Mouse (Mus musculus) MEL (cell line): ENCODE measurements at regions not wholly inside any gene's neighbourhood (a gene's known extent, or its start where the extent isn't known, plus 50 kb on each side); places are given as distances from the start of the nearest gene placed in this dataset.

ENCODE experiments used
- DNase-seq: peaks from one replicate; pipeline ENCODE4 v3.0.0; 2011; ENCODE audit warnings: low read depth, low spot score
- H3K27ac ChIP-seq: 2 replicates; pipeline ENCODE4 v1.5.1; 2012; ENCODE audit warnings: low read depth, mild to moderate bottlenecking, control low read depth, low read length, moderate library complexity; ENCODE audit not compliant: control insufficient read depth
- H3K27me3 ChIP-seq, 2 experiments: fragments of 150-350 bp in 1 of 2; sonication (generic) in 1 of 2; 2 replicates each; pipeline ENCODE4 v1.6.1; 2012; ENCODE audit warnings: low read length in 2 of 2, mild to moderate bottlenecking in 2 of 2, improper control_type of control experiment in 1 of 2, moderate library complexity in 1 of 2; ENCODE audit not compliant: insufficient read depth in 2 of 2, control insufficient read depth in 1 of 2
- H3K36me3 ChIP-seq, 2 experiments: 2 replicates each; pipeline ENCODE4 v1.6.1; 2012 to 2014; ENCODE audit warnings: low read length in 2 of 2, improper control_type of control experiment in 1 of 2, inconsistent platforms in 1 of 2, mild to moderate bottlenecking in 1 of 2; ENCODE audit not compliant: insufficient read depth in 2 of 2, control insufficient read depth in 1 of 2
- H3K4me1 ChIP-seq, 2 experiments: fragments of 150-350 bp in 1 of 2; sonication (generic) in 1 of 2; 2 replicates each; pipeline ENCODE4 v1.6.1; 2012; ENCODE audit warnings: low read length in 2 of 2, improper control_type of control experiment in 1 of 2, mild to moderate bottlenecking in 1 of 2; ENCODE audit not compliant: insufficient read depth in 2 of 2, control insufficient read depth in 1 of 2
- H3K4me3 ChIP-seq, 2 experiments: fragments of 150-350 bp in 1 of 2; sonication (generic) in 1 of 2; 2 replicates each; pipeline ENCODE4 v1.5.1; 2012; ENCODE audit warnings: low read depth in 2 of 2, low read length in 2 of 2, mild to moderate bottlenecking in 2 of 2, moderate library complexity in 2 of 2, control low read depth in 1 of 2, improper control_type of control experiment in 1 of 2; ENCODE audit not compliant: control insufficient read depth in 1 of 2, insufficient read depth in 1 of 2
- H3K79me2 ChIP-seq: 2 replicates; pipeline ENCODE4 v1.6.1; 2012; ENCODE audit warnings: mild to moderate bottlenecking, low read length, moderate library complexity; ENCODE audit not compliant: control insufficient read depth, poor library complexity, insufficient read depth
- H3K9ac ChIP-seq: 2 replicates; pipeline ENCODE4 v1.6.1; 2012; ENCODE audit warnings: low read depth, mild to moderate bottlenecking, control low read depth, low read length, moderate library complexity; ENCODE audit not compliant: control insufficient read depth, poor library complexity, severe bottlenecking
- H3K9me3 ChIP-seq: fragments of 150-350 bp; sonication (generic); replicated peaks from 2 replicates; pipeline ENCODE4 v1.6.1; 2012; ENCODE audit warnings: mild to moderate bottlenecking, low read length, improper control_type of control experiment, moderate library complexity; ENCODE audit not compliant: insufficient read depth
- CHD1 ChIP-seq: IDR thresholded peaks from 2 replicates; pipeline ENCODE4 v1.6.1; 2012; ENCODE audit warnings: low read depth, mild to moderate bottlenecking, inconsistent platforms, low read length, improper control_type of control experiment
- E2F4 ChIP-seq: IDR thresholded peaks from 2 replicates; pipeline ENCODE4 v1.6.1; 2011; ENCODE audit warnings: low read depth, low read length, improper control_type of control experiment, borderline replicate concordance
- ELF1 ChIP-seq: IDR thresholded peaks from 2 replicates; pipeline ENCODE4 v1.6.1; 2014; ENCODE audit warnings: low read depth, mild to moderate bottlenecking, inconsistent platforms, low read length, improper control_type of control experiment, moderate library complexity
- ETS1 ChIP-seq: IDR thresholded peaks from 2 replicates; pipeline ENCODE4 v1.6.1; 2012; ENCODE audit warnings: low read depth, mild to moderate bottlenecking, inconsistent platforms, low read length, improper control_type of control experiment, moderate library complexity
- GATA1 ChIP-seq: IDR thresholded peaks from 2 replicates; pipeline ENCODE4 v1.6.1; 2011; ENCODE audit warnings: low read depth, low read length, improper control_type of control experiment
- HCFC1 ChIP-seq: IDR thresholded peaks from 2 replicates; pipeline ENCODE4 v1.6.1; 2012; ENCODE audit warnings: low read depth, mild to moderate bottlenecking, inconsistent platforms, low read length, improper control_type of control experiment, moderate library complexity
- JUND ChIP-seq: IDR thresholded peaks from 2 replicates; pipeline ENCODE4 v1.6.1; 2011; ENCODE audit warnings: low read depth, mild to moderate bottlenecking, improper control_type of control experiment, low read length
- MEF2A ChIP-seq: IDR thresholded peaks from 2 replicates; pipeline ENCODE4 v1.6.1; 2014; ENCODE audit warnings: low read depth, mild to moderate bottlenecking, inconsistent platforms, low read length, improper control_type of control experiment; ENCODE audit not compliant: poor library complexity, insufficient replicate concordance, severe bottlenecking; ENCODE audit errors: extremely low read depth
- MXI1 ChIP-seq: IDR thresholded peaks from 2 replicates; pipeline ENCODE4 v1.6.1; 2011; ENCODE audit warnings: mild to moderate bottlenecking, low read depth, low read length, improper control_type of control experiment
- MYB ChIP-seq: IDR thresholded peaks from 2 replicates; pipeline ENCODE4 v1.6.1; 2011; ENCODE audit warnings: mild to moderate bottlenecking, low read depth, low read length, improper control_type of control experiment
- POLR2AphosphoS5 ChIP-seq: IDR thresholded peaks from 2 replicates; pipeline ENCODE4 v1.6.1; 2012; ENCODE audit warnings: low read depth, borderline replicate concordance, mild to moderate bottlenecking, inconsistent platforms, low read length, moderate library complexity, mixed read lengths
- SIN3A ChIP-seq: IDR thresholded peaks from 2 replicates; pipeline ENCODE4 v1.6.1; 2012; ENCODE audit warnings: low read length, improper control_type of control experiment, inconsistent platforms
- ZKSCAN1 ChIP-seq: IDR thresholded peaks from 2 replicates; pipeline ENCODE4 v1.6.1; 2012; ENCODE audit warnings: low read depth, mild to moderate bottlenecking, inconsistent platforms, low read length, improper control_type of control experiment, moderate library complexity
- ZNF384 ChIP-seq: IDR thresholded peaks from 2 replicates; pipeline ENCODE4 v1.6.1; 2012; ENCODE audit warnings: low read depth, mild to moderate bottlenecking, inconsistent platforms, low read length, improper control_type of control experiment

- H3K9ac ChIP-seq, result no peak overlapping the region
- H3K27me3 ChIP-seq, result no peaks in the 10 kb centered on the region
- no peaks in the 10 kb centered on the region for H3K9me3 ChIP-seq
- no peak for DNase-seq
- H3K4me3 ChIP-seq, result no peak overlapping the region
- H3K36me3 ChIP-seq, result no peaks in the 10 kb centered on the region
- H3K79me2 ChIP-seq, result no peaks in the 10 kb centered on the region
- H3K27ac ChIP-seq, result no peak overlapping the region
- 0 out of 4 replicates have a peak, but pooled peaks cover 0 to 4% of the 10 kb centered on the region in 2 experiments for H3K4me1 ChIP-seq
- TF ChIP-seq ETS1 (peak; percentile 52; the same call in 1 of the 2 replicates), HCFC1 (no peak), MXI1 (no peak), POLR2AphosphoS5 (no peak), ELF1 (no peak)
These were observed 319.0 kb upstream of the Npvf start for GRCm38 (mm10) chr6:50973231-50973654.

- H3K36me3 ChIP-seq, result no peaks in the 10 kb centered on the region
- no peaks in the 10 kb centered on the region for H3K27me3 ChIP-seq
- H3K79me2 ChIP-seq, result no peaks in the 10 kb centered on the region
- H3K4me1 ChIP-seq, result 0 out of 4 replicates have a peak, but pooled peaks cover 0 to 4% of the 10 kb centered on the region in 2 experiments
- no peak overlapping the region for H3K4me3 ChIP-seq
- H3K9ac ChIP-seq, result no peak overlapping the region
- H3K9me3 ChIP-seq, result no peaks in the 10 kb centered on the region
- H3K27ac ChIP-seq, result no peak overlapping the region
- DNase-seq, result peak; percentile 2
- TF ChIP-seq E2F4 (no peak), ZNF384 (peak; percentile 91)
These were observed 319.6 kb upstream of the Npvf start for GRCm38 (mm10) chr6:50973815-50974214.

GRCm38 (mm10) chr6:50974961-50975360, 320.7 kb upstream of the Npvf start:
- no peak for DNase-seq
- no peaks in the 10 kb centered on the region for H3K79me2 ChIP-seq
- no peaks in the 10 kb centered on the region for H3K27me3 ChIP-seq

More at GRCm38 (mm10) chr6:50974961-50975360, 320.7 kb upstream of the Npvf start:
- no peak overlapping the region for H3K27ac ChIP-seq
- H3K4me3 ChIP-seq, result no peak overlapping the region
- H3K36me3 ChIP-seq, result no peaks in the 10 kb centered on the region
- 0 out of 4 replicates have a peak, but pooled peaks cover 0 to 4% of the 10 kb centered on the region in 2 experiments for H3K4me1 ChIP-seq
- H3K9ac ChIP-seq, result no peak overlapping the region
- TF ChIP-seq GATA1 (no peak), ZKSCAN1 (no peak), CHD1 (no peak), MYB (no peak), SIN3A (no peak), MEF2A (no peak), JUND (no peak)
- H3K9me3 ChIP-seq, result no peaks in the 10 kb centered on the region
